Mouse (Mus musculus): Measurements from ENCODE around the gene Auh. TPM values are rescaled to one million over a fixed set of nuclear protein-coding genes. Genes with fewer than 3 reads are reported as not detected.

The Auh gene
- polyA plus RNA-seq, 1 experiment from 2014 or later, result 38.6 TPM

- H3K27ac ChIP-seq (ENCODE audit: low read depth), result no peak overlapping the region
- ATAC-seq (replicated peaks; ENCODE audit: low FRiP score, low TSS enrichment, low read depth), result no peak
- H3K4me3 ChIP-seq (ENCODE audit: low read depth, low read length), result no peak overlapping the region
- DNase-seq (ENCODE audit: low spot score), result no peak
- peaks cover 5% of the 10 kb centered on the region for H3K4me1 ChIP-seq (replicated peaks; ENCODE audit: control insufficient read depth, insufficient read depth, low read length)
- 90% methylated on average over 8 of the region's 8 CpGs for WGBS
- no peaks in the 10 kb centered on the region for H3K27me3 ChIP-seq (replicated peaks; ENCODE audit: control insufficient read depth, insufficient read depth, low read length)
- H3K4me2 ChIP-seq (ENCODE audit: low read length), result no peak overlapping the region
- H3K36me3 ChIP-seq (ENCODE audit: control insufficient read depth, insufficient read depth, low read length), result no peaks in the 10 kb centered on the region
- H3K9ac ChIP-seq (ENCODE audit: low read length), result no peak overlapping the region
- no peaks in the 10 kb centered on the region for H3K9me3 ChIP-seq (ENCODE audit: control insufficient read depth, low read length)
Observed at GRCm38 (mm10) chr13:52863436-52863835, 66.0 kb downstream of the Auh start.

GRCm38 (mm10) chr13:52860006-52860685 lies 69.3 kb downstream of the Auh start:
- H3K4me2 ChIP-seq (ENCODE audit: low read length), result no peak overlapping the region
- H3K27ac ChIP-seq (ENCODE audit: low read depth), result no peak overlapping the region
- no peaks in the 10 kb centered on the region for H3K27me3 ChIP-seq (replicated peaks; ENCODE audit: control insufficient read depth, insufficient read depth, low read length)
- no peaks in the 10 kb centered on the region; the same call in 1 of the 2 replicates for H3K4me1 ChIP-seq (replicated peaks; ENCODE audit: control insufficient read depth, insufficient read depth, low read length)
- no peak overlapping the region for H3K9ac ChIP-seq (ENCODE audit: low read length)
- DNase-seq (ENCODE audit: low spot score), result no peak
- H3K9me3 ChIP-seq (ENCODE audit: control insufficient read depth, low read length), result no peaks in the 10 kb centered on the region
- no peak for ATAC-seq (replicated peaks; ENCODE audit: low FRiP score, low TSS enrichment, low read depth)
- no peak overlapping the region for H3K4me3 ChIP-seq (ENCODE audit: low read depth, low read length)
- 69% methylated on average over 22 of the region's 22 CpGs for WGBS
- H3K36me3 ChIP-seq (ENCODE audit: control insufficient read depth, insufficient read depth, low read length), result no peaks in the 10 kb centered on the region

- Histone ChIP-seq H3K9me3 (ENCODE audit: control insufficient read depth, low read length) (no peaks in the 10 kb centered on the region), H3K9ac (ENCODE audit: low read length) (no peak overlapping the region), H3K27me3 (replicated peaks; ENCODE audit: control insufficient read depth, insufficient read depth, low read length) (no peaks in the 10 kb centered on the region), H3K4me1 (replicated peaks; ENCODE audit: control insufficient read depth, insufficient read depth, low read length) (no peaks in the 10 kb centered on the region), H3K4me2 (ENCODE audit: low read length) (no peak overlapping the region), H3K4me3 (ENCODE audit: low read depth, low read length) (no peak overlapping the region), H3K27ac (ENCODE audit: low read depth) (no peak overlapping the region), H3K36me3 (ENCODE audit: control insufficient read depth, insufficient read depth, low read length) (no peaks in the 10 kb centered on the region)
- DNase-seq (ENCODE audit: low spot score) (no peak), ATAC-seq (replicated peaks; ENCODE audit: low FRiP score, low TSS enrichment, low read depth) (no peak)
- WGBS, result 64% methylated on average over 16 of the region's 16 CpGs
Observed at GRCm38 (mm10) chr13:52859065-52859820, 70.2 kb downstream of the Auh start.

GRCm38 (mm10) chr13:52858373-52858772 lies 71.1 kb downstream of the Auh start:
- WGBS, result 75% methylated on average over 12 of the region's 12 CpGs
- DNase-seq (ENCODE audit: low spot score) (no peak), ATAC-seq (replicated peaks; ENCODE audit: low FRiP score, low TSS enrichment, low read depth) (no peak)
- Histone ChIP-seq H3K36me3 (ENCODE audit: control insufficient read depth, insufficient read depth, low read length) (no peaks in the 10 kb centered on the region), H3K27ac (ENCODE audit: low read depth) (no peak overlapping the region), H3K9me3 (ENCODE audit: control insufficient read depth, low read length) (no peaks in the 10 kb centered on the region), H3K9ac (ENCODE audit: low read length) (no peak overlapping the region), H3K27me3 (replicated peaks; ENCODE audit: control insufficient read depth, insufficient read depth, low read length) (no peaks in the 10 kb centered on the region), H3K4me1 (replicated peaks; ENCODE audit: control insufficient read depth, insufficient read depth, low read length) (no peaks in the 10 kb centered on the region), H3K4me3 (ENCODE audit: low read depth, low read length) (no peak overlapping the region), H3K4me2 (ENCODE audit: low read length) (no peak overlapping the region)

- no peak overlapping the region for H3K4me2 ChIP-seq (ENCODE audit: low read length)
- no peak overlapping the region for H3K9ac ChIP-seq (ENCODE audit: low read length)
- ATAC-seq (replicated peaks; ENCODE audit: low FRiP score, low TSS enrichment, low read depth), result no peak
- H3K27me3 ChIP-seq (replicated peaks; ENCODE audit: control insufficient read depth, insufficient read depth, low read length), result no peaks in the 10 kb centered on the region
- 93% methylated on average over 5 of the region's 5 CpGs for WGBS
- no peak overlapping the region for H3K4me3 ChIP-seq (ENCODE audit: low read depth, low read length)
- H3K9me3 ChIP-seq (ENCODE audit: control insufficient read depth, low read length), result no peaks in the 10 kb centered on the region
- no peaks in the 10 kb centered on the region for H3K36me3 ChIP-seq (ENCODE audit: control insufficient read depth, insufficient read depth, low read length)
- no peak overlapping the region for H3K27ac ChIP-seq (ENCODE audit: low read depth)
- no peak for DNase-seq (ENCODE audit: low spot score)
- no peaks in the 10 kb centered on the region for H3K4me1 ChIP-seq (replicated peaks; ENCODE audit: control insufficient read depth, insufficient read depth, low read length)
Observed at GRCm38 (mm10) chr13:52857781-52858180, 71.7 kb downstream of the Auh start.

GRCm38 (mm10) chr13:52853536-52853935 lies 75.9 kb downstream of the Auh start:
- DNase-seq (ENCODE audit: low spot score), result no peak
- Histone ChIP-seq H3K27ac (ENCODE audit: low read depth) (no peak overlapping the region), H3K36me3 (ENCODE audit: control insufficient read depth, insufficient read depth, low read length) (no peaks in the 10 kb centered on the region), H3K27me3 (replicated peaks; ENCODE audit: control insufficient read depth, insufficient read depth, low read length) (no peaks in the 10 kb centered on the region), H3K9ac (ENCODE audit: low read length) (no peak overlapping the region), H3K9me3 (ENCODE audit: control insufficient read depth, low read length) (no peaks in the 10 kb centered on the region), H3K4me3 (ENCODE audit: low read depth, low read length) (no peak overlapping the region), H3K4me2 (ENCODE audit: low read length) (no peak overlapping the region), H3K4me1 (replicated peaks; ENCODE audit: control insufficient read depth, insufficient read depth, low read length) (no peaks in the 10 kb centered on the region)
- no peak for ATAC-seq (replicated peaks; ENCODE audit: low FRiP score, low TSS enrichment, low read depth)
- WGBS, result 73% methylated on average over 1 of the region's 1 CpGs

- no peak overlapping the region for H3K4me2 ChIP-seq (ENCODE audit: low read length)
- no peak for ATAC-seq (replicated peaks; ENCODE audit: low FRiP score, low TSS enrichment, low read depth)
- no peak overlapping the region for H3K27ac ChIP-seq (ENCODE audit: low read depth)
- H3K36me3 ChIP-seq (ENCODE audit: control insufficient read depth, insufficient read depth, low read length), result no peaks in the 10 kb centered on the region
- no peaks in the 10 kb centered on the region for H3K4me1 ChIP-seq (replicated peaks; ENCODE audit: control insufficient read depth, insufficient read depth, low read length)
- no peaks in the 10 kb centered on the region for H3K9me3 ChIP-seq (ENCODE audit: control insufficient read depth, low read length)
- 74% methylated on average over 4 of the region's 4 CpGs for WGBS
- no peak overlapping the region for H3K4me3 ChIP-seq (ENCODE audit: low read depth, low read length)
- no peaks in the 10 kb centered on the region for H3K27me3 ChIP-seq (replicated peaks; ENCODE audit: control insufficient read depth, insufficient read depth, low read length)
- no peak overlapping the region for H3K9ac ChIP-seq (ENCODE audit: low read length)
- no peak for DNase-seq (ENCODE audit: low spot score)
Observed at GRCm38 (mm10) chr13:52851886-52852285, 77.6 kb downstream of the Auh start.

- DNase-seq (ENCODE audit: low spot score), result no peak
- Histone ChIP-seq H3K27ac (ENCODE audit: low read depth) (no peak overlapping the region), H3K4me2 (ENCODE audit: low read length) (no peak overlapping the region), H3K9ac (ENCODE audit: low read length) (no peak overlapping the region), H3K9me3 (ENCODE audit: control insufficient read depth, low read length) (no peaks in the 10 kb centered on the region), H3K36me3 (ENCODE audit: control insufficient read depth, insufficient read depth, low read length) (no peaks in the 10 kb centered on the region), H3K4me3 (ENCODE audit: low read depth, low read length) (no peak overlapping the region), H3K27me3 (replicated peaks; ENCODE audit: control insufficient read depth, insufficient read depth, low read length) (no peaks in the 10 kb centered on the region), H3K4me1 (replicated peaks; ENCODE audit: control insufficient read depth, insufficient read depth, low read length) (peaks cover under 1% of the 10 kb centered on the region; the same call in 1 of the 2 replicates)
- ATAC-seq (replicated peaks; ENCODE audit: low FRiP score, low TSS enrichment, low read depth), result no peak
- 80% methylated on average over 15 of the region's 15 CpGs for WGBS
Observed at GRCm38 (mm10) chr13:52850024-52850723, 79.3 kb downstream of the Auh start.

All from intestine, embryonic 14.5 days (tissue).